Mouse (Mus musculus): ENCODE measurements around the gene Acss2. TPM values are rescaled to one million over a fixed set of nuclear protein-coding genes. Genes with fewer than 3 reads are reported as not detected.

Acss2 gene
- total and polyA plus RNA-seq, 2 experiments from 2014 or later, result 20.1 to 40.5 TPM

GRCm38 (mm10) chr2:155539696-155540095 is 21.9 kb downstream of the Acss2 start:
- ATAC-seq (ENCODE audit: insufficient read depth, low read depth) (no peak), DNase-seq (ENCODE audit: low spot score) (no peak)
- Histone ChIP-seq H3K9ac (replicated peaks; ENCODE audit: low read depth, low read length) (no peak overlapping the region), H3K4me1 (ENCODE audit: control insufficient read depth, insufficient read depth) (peaks cover 17% of the 10 kb centered on the region), H3K27me3 (ENCODE audit: control insufficient read depth, insufficient read depth, low read length) (no peaks in the 10 kb centered on the region), H3K36me3 (replicated peaks; ENCODE audit: control insufficient read depth, insufficient read depth, low read length) (no peaks in the 10 kb centered on the region), H3K9me3 (replicated peaks; ENCODE audit: control insufficient read depth, low read length) (no peaks in the 10 kb centered on the region), H3K27ac (ENCODE audit: low read depth) (peak overlapping the region; percentile 98; the same call in 1 of the 2 replicates), H3K4me2 (ENCODE audit: low read depth, low read length) (no peak overlapping the region), H3K4me3 (ENCODE audit: low read depth, low read length) (no peak overlapping the region)
- TF ChIP-seq EP300 (IDR thresholded peaks at IDR 0.05; ENCODE audit: low read depth) (no peak), CTCF (IDR thresholded peaks at IDR 0.05; ENCODE audit: low read depth) (no peak)

DNA sequence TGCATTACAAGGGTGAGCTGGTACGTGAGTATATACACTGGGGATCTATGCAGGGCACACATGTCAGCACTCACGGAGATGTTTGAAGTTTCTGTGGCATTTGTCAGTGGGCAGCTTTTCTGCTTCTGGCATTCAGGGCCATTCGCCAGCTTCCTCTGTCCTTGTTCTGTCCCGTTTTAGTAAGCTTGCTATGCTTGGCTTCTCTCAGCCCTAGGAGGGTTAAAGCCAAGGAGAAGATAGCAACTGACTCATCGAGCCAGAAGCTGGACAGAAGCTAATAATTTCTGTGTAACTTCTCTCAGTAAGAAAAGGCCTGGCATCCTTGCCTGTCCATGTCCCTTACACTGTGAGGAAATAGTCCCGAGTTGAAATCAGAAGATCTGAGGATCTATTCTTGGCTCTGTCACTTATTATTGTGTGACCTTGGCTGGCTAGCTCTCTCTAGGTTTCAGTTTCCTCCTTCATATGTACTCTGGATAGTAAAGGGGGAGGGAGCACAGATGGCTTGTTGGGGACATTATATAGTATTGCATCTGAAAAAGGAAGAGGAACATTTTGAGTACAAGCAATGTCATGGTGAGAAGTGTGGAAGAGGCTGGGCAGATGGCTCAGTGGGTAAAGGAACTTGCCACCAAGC is 23.2 kb downstream of the Acss2 start:
- DNase-seq (ENCODE audit: low spot score) (peak; percentile 83), ATAC-seq (ENCODE audit: insufficient read depth, low read depth) (peak; percentile 83)
- H3K9me3 ChIP-seq (replicated peaks; ENCODE audit: control insufficient read depth, low read length), result no peaks in the 10 kb centered on the region
- 14% methylated on average over 6 of the region's 6 CpGs for WGBS
- peaks cover 17% of the 10 kb centered on the region for H3K4me1 ChIP-seq (ENCODE audit: control insufficient read depth, insufficient read depth)
- no peaks in the 10 kb centered on the region for H3K27me3 ChIP-seq (ENCODE audit: control insufficient read depth, insufficient read depth, low read length)
- peak overlapping the region; percentile 11; the same call in 1 of the 2 replicates for H3K4me3 ChIP-seq (ENCODE audit: low read depth, low read length)
- peak overlapping the region; percentile 42 for H3K4me2 ChIP-seq (ENCODE audit: low read depth, low read length)
- TF ChIP-seq EP300 (IDR thresholded peaks at IDR 0.05; ENCODE audit: low read depth) (no peak), CTCF (IDR thresholded peaks at IDR 0.05; ENCODE audit: low read depth) (no peak)
- H3K36me3 ChIP-seq (replicated peaks; ENCODE audit: control insufficient read depth, insufficient read depth, low read length), result no peaks in the 10 kb centered on the region
- peak overlapping the region; percentile 36; the same call in 1 of the 2 replicates for H3K9ac ChIP-seq (replicated peaks; ENCODE audit: low read depth, low read length)
- peak overlapping the region; percentile 98 for H3K27ac ChIP-seq (ENCODE audit: low read depth)

DNA sequence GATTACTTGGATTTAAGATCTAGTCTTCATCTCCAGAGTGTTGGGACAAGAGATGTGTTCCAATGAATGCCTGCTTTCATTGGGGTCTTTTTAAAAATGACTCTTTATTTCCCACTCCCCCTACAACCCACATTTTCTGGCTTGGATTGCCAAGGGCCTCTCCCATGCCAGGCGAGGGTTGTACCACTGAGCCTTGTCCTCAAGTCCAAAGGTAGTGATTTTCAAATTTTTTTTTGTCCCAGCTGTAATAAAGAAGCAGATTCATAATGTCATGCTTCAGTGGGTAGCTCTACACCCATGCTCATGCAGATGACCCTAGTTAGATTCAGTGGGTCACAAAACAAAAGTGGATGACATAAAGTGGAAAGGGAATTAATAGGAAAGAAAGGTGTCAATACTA is 29.2 kb downstream of the Acss2 start:
- Histone ChIP-seq H3K36me3 (replicated peaks; ENCODE audit: control insufficient read depth, insufficient read depth, low read length) (no peaks in the 10 kb centered on the region), H3K4me1 (ENCODE audit: control insufficient read depth, insufficient read depth) (peaks cover 8% of the 10 kb centered on the region; the same call in 1 of the 2 replicates), H3K4me2 (ENCODE audit: low read depth, low read length) (no peak overlapping the region), H3K27me3 (ENCODE audit: control insufficient read depth, insufficient read depth, low read length) (no peaks in the 10 kb centered on the region), H3K9me3 (replicated peaks; ENCODE audit: control insufficient read depth, low read length) (no peaks in the 10 kb centered on the region), H3K9ac (replicated peaks; ENCODE audit: low read depth, low read length) (no peak overlapping the region), H3K27ac (ENCODE audit: low read depth) (no peak overlapping the region), H3K4me3 (ENCODE audit: low read depth, low read length) (no peak overlapping the region)
- WGBS, result 80% methylated on average over 1 of the region's 1 CpGs
- DNase-seq (ENCODE audit: low spot score) (no peak), ATAC-seq (ENCODE audit: insufficient read depth, low read depth) (no peak)
- TF ChIP-seq EP300 (IDR thresholded peaks at IDR 0.05; ENCODE audit: low read depth) (no peak), CTCF (IDR thresholded peaks at IDR 0.05; ENCODE audit: low read depth) (no peak)

- no peaks in the 10 kb centered on the region for H3K9me3 ChIP-seq (replicated peaks; ENCODE audit: control insufficient read depth, low read length)
- H3K9ac ChIP-seq (replicated peaks; ENCODE audit: low read depth, low read length), result no peak overlapping the region
- no peak overlapping the region for H3K4me3 ChIP-seq (ENCODE audit: low read depth, low read length)
- H3K27ac ChIP-seq (ENCODE audit: low read depth), result no peak overlapping the region; the same call in 1 of the 2 replicates
- 0 out of 2 replicates have a peak, but pooled peaks cover 4% of the 10 kb centered on the region for H3K36me3 ChIP-seq (replicated peaks; ENCODE audit: control insufficient read depth, insufficient read depth, low read length)
- ATAC-seq (ENCODE audit: insufficient read depth, low read depth) (no peak), DNase-seq (ENCODE audit: low spot score) (no peak)
- H3K27me3 ChIP-seq (ENCODE audit: control insufficient read depth, insufficient read depth, low read length), result no peaks in the 10 kb centered on the region
- H3K4me2 ChIP-seq (ENCODE audit: low read depth, low read length), result no peak overlapping the region
- H3K4me1 ChIP-seq (ENCODE audit: control insufficient read depth, insufficient read depth), result 0 out of 2 replicates have a peak, but pooled peaks cover 4% of the 10 kb centered on the region
- TF ChIP-seq EP300 (IDR thresholded peaks at IDR 0.05; ENCODE audit: low read depth) (no peak), CTCF (IDR thresholded peaks at IDR 0.05; ENCODE audit: low read depth) (no peak)
Measured at GRCm38 (mm10) chr2:155552336-155552735, 34.6 kb downstream of the Acss2 start.

GRCm38 (mm10) chr2:155552949-155553354 is 35.2 kb downstream of the Acss2 start:
- Histone ChIP-seq H3K27me3 (ENCODE audit: control insufficient read depth, insufficient read depth, low read length) (no peaks in the 10 kb centered on the region), H3K9ac (replicated peaks; ENCODE audit: low read depth, low read length) (no peak overlapping the region), H3K4me1 (ENCODE audit: control insufficient read depth, insufficient read depth) (0 out of 2 replicates have a peak, but pooled peaks cover 3% of the 10 kb centered on the region), H3K4me3 (ENCODE audit: low read depth, low read length) (no peak overlapping the region), H3K4me2 (ENCODE audit: low read depth, low read length) (no peak overlapping the region), H3K36me3 (replicated peaks; ENCODE audit: control insufficient read depth, insufficient read depth, low read length) (0 out of 2 replicates have a peak, but pooled peaks cover 4% of the 10 kb centered on the region), H3K9me3 (replicated peaks; ENCODE audit: control insufficient read depth, low read length) (no peaks in the 10 kb centered on the region), H3K27ac (ENCODE audit: low read depth) (peak overlapping the region; percentile 55; the same call in 1 of the 2 replicates)
- TF ChIP-seq EP300 (IDR thresholded peaks at IDR 0.05; ENCODE audit: low read depth) (no peak), CTCF (IDR thresholded peaks at IDR 0.05; ENCODE audit: low read depth) (no peak)
- DNase-seq (ENCODE audit: low spot score) (no peak), ATAC-seq (ENCODE audit: insufficient read depth, low read depth) (no peak)

Measured in heart, postnatal 0 days (tissue).